Mouse (Mus musculus): Measurements from ENCODE around the gene Zcchc10.
"Not testable (repeated sequence)": the region's sequence is repeated elsewhere in the genome, so short reads cannot be mapped to it uniquely, and the experiment has no call there.

The Zcchc10 gene

DNA sequence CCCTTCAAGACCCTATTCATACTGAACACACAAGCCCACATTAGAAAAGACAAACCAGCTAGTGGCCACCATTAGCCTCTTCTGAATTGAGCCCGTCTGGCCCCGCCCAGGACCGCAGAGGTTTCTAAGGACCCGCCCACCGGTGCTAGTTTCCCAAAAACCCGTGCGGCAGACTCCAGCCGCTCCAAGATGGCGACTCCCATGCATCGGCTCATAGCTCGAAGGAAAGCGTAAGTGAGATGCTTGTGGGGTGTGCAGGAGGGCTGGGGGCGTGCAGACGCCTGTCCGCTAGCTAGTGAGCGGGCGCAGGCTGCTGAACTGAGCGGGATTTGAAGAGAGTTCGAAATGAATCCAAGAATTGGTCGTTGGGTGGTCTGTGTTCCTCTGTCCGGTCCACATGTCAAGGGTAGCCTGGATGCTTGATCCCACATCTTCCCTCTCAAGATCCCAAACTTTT, at the start of gene Zcchc10:
Zcchc10 (plus strand) TSS at position 168 of the 457 bp plus-strand sequence.
- peak; percentile 65 for DNase-seq (ENCODE audit: low spot score)

DNA sequence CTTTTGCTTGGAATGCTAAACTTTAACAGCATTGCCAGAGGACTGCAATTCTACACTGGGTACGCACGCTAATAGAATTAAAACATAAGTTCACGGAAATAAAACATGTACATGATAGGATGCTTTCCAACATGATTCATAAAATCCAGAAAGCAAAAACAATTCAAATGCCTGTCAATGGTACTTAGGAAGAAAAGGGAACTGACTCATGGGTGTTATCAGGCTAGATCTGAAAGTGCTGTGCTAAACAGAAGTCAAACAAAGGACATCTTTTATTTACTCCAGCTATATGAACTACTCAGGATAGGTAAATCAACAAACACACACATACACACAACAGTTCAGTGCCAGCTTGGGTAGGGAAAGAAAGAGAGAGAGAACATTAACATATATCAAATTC, 49.1 kb upstream of the Zcchc10 start:
- DNase-seq (ENCODE audit: low spot score) = no peak

DNA sequence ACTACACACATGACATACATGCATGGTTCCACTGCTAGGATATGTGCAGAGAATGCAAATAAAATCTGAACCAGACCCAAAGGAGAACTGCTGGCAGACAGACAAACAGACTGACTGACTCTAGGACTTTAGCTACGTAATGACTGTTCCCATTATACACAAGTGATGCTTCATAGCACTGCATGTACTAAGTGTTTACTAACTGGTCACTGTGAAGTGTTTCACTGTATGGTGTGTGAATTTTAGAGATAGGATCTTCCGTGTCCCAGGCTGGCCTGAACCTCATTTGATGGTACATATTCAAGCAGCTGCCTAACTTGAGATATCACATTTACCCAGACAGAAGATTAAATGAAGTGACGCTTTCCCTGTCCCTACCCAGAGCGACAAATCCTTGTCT, 46.1 kb upstream of the Zcchc10 start:
- no peak for DNase-seq (ENCODE audit: low spot score)

DNA sequence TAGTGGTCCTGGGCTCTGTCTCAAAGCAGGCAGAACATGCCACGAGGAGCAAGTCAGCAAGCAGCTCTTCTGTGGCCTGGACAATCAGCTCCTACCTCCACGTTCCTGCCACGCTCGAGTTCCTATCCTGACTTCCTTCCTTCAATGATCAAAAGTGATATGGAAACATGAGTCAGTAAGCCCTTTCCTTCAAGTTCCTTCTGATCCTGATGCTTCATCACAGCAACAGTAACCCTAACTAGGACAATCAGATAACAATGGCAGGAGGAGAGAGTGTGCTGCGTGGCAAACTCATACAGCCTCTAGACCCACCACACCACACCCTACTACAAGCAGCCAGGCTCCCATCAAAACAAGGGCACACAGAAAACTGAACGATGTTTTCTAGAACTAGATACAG, 38.6 kb upstream of the Zcchc10 start:
- no peak for DNase-seq (ENCODE audit: low spot score)

DNA sequence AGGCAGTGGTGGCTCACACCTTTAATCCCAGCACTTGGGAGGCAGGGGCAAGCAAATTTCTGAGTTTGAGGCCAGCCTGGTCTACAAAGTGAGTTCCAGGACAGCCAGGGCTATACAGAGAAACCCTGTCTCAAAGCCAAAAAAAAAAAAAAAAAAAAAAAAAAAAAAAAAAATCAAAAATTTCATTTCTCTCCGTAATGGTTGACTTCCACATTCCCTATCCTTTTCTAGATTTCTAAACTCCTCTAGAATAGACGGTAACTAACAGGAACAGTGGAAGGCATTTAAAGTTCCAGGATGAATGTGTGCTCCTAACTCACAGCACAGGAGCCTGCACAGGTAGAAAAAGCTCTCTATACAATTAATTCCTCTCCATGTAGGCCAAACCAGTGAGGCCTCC, 34.3 kb upstream of the Zcchc10 start:
- DNase-seq (ENCODE audit: low spot score) = not testable (repeated sequence)

DNA sequence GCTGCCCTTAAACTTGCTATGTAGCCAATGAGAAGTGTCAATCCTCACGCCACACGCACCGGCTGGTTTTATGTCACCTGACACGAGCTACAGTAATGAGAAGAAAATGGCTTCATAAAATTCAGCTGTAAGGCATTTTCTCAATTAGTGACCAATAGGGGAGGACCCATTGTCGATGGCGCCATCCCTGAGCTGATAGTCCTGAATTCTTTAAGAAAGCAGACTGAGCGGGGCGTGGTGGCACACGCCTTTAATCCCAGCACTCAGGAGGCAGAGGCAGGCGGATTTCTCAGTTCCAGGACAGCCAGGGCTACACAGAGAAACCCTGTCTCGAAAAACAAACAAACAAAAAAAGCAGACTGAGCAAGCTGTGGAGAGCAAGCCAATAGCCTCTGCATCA, 33.6 kb upstream of the Zcchc10 start:
- no peak for DNase-seq (ENCODE audit: low spot score)

GRCm38 (mm10) chr11:53294441-53294840, 30.0 kb upstream of the Zcchc10 start:
- DNase-seq (ENCODE audit: low spot score) = no peak

- DNase-seq (ENCODE audit: low spot score) = no peak
Observed at GRCm38 (mm10) chr11:53296880-53297279, 27.6 kb upstream of the Zcchc10 start.

DNA sequence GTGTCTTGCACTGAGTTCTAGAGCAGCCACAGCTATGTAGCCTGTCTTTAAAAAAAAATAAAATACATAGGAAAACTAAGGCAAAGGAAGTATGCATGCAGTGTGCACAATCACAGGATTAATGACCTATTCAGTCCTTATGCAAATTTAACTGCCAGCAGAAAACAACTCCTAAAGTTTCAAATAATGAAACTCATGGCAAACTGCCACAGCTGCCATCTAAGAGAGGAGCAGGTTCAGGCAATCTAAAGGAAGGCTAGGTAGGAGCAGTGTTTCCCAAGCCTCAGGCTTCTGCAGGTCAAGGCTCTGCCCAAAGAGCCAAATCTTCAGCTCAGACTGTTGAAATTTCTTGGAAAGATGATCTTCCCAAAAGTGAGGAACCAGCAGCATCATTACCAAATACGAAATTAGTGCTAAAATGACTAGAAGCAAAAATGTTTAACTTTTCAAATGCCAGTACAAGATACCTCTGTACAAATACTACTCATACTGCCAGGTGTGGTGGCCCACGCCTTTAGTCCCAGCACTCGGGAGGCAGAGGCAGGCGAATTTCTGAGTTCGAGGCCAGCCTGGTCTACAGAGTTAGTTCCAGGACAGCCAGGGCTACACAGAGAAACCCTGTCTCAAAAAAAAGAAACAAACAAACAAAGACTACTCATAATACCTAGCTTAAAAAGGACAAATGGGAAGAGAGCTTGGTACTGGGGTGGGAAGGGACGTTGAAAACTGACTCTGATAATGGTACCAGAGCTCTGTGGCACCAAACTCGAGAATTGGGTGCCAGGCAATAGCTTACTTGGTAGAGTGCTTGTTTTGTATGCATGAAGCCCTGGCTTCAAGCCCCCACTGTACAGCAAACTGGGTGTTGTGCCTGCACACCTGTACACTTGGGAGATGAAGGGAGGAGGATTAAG, 26.3 kb upstream of the Zcchc10 start:
- DNase-seq (ENCODE audit: low spot score) = no peak

GRCm38 (mm10) chr11:53299551-53300329, 24.7 kb upstream of the Zcchc10 start:
- DNase-seq (ENCODE audit: low spot score) = no peak

DNA sequence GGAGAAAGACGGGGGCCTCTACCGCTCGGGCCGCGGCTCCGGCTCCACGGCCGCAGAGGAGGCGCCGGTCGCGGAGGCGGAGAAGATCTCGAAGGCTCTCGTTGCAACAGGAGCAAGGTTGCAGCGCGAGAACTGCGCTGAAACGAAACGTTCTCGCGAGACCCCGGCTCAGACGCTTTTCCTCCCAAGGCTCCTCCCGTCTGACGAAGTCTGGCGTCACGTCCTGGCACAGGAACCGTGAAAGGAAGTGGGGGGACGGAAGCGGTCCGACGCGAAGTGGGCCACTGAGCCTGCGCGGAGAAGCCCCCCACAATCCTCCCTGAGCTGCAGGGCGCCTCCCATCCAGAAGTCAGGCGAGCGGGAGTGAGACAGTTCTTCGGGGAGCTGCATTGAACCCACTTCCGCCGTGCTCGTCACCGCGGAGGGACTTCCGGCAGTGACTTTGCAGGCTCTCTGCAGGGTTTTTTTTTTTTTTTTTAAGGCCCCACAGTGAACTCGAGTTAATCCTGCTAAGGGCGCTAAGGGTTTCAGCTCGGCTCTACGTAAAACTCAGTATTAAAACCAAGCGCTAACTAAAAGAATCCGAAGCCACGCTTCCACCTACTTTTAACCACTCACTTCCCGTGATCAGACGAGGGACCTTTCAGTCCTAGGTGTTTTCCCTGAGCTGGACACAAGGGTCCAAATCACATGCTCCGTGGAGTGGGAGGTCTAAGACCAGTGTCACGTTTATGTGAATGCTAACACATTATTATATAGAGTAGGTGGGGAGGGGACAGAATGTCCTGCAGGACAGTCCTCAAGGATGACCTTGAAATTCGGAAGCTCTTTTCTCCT, 23.9 kb upstream of the Zcchc10 start, which contains the start of gene Hspa4:
Hspa4 (minus strand) TSS at position 128 of the 837 bp plus-strand sequence.
- peak; percentile 88 for DNase-seq (ENCODE audit: low spot score)

DNA sequence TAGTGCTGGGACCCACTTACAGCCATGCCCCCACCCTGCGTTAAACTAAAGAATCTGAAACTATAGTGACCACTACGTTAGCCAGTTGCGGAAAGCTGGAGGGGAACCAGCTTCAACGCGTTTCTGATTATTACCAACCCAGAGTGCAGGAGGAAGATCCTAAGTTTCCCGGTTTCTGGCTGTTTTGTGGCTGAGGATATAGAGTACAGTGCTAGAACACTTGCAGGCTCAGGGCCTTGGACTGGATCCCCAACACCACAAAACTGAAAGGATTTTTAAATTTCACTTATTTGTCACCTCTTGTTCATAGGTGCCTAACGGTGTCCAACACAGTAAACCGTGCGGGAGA, 23.3 kb upstream of the Zcchc10 start:
- DNase-seq (ENCODE audit: low spot score) = no peak

GRCm38 (mm10) chr11:53304044-53304840, 20.2 kb upstream of the Zcchc10 start:
- DNase-seq (ENCODE audit: low spot score) = no peak

DNA sequence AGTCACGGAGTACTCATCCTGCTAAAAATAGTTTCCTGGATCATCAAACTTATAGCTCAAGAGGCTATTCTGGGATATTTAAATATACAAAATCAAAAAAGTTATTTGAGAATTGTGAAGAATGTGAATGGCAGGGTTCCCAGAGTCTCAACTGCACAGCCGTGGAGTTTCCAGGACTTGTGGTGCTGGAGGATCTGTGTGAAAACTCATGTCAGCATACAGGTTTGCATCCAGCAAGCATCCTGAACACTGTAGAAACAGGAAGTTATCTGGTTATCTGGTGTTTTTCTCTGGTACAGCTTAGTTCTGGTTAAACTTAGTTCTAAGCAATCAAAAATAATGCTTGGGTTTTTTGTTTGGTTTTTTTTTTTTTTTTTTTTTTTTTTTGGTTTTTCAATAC, 17.5 kb upstream of the Zcchc10 start:
- no peak for DNase-seq (ENCODE audit: low spot score)

DNA sequence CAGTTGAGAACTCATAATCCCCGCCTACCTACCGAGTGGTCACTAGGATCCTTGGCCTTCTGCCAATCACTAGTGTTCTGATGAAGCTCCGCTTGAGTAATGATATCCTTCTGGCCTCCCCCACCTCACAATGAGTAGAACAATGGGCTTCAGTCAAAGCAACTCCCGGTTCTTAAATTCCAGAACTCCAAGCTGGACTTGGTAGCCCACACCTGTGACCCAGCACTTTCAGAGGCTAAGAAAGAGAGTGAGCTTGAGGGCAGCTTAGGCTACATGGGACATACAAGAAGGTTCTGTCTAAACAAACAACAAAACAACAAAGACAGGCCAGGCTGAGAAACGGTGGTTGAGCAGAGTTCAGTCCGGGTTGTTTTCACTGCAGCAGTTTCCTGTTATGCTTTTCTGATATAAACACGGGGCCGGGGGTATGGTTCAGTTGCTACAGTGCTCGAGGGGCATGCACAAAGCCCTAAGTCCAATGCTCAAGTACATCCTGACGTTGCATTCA, 16.9 kb upstream of the Zcchc10 start:
- DNase-seq (ENCODE audit: low spot score) = no peak

DNA sequence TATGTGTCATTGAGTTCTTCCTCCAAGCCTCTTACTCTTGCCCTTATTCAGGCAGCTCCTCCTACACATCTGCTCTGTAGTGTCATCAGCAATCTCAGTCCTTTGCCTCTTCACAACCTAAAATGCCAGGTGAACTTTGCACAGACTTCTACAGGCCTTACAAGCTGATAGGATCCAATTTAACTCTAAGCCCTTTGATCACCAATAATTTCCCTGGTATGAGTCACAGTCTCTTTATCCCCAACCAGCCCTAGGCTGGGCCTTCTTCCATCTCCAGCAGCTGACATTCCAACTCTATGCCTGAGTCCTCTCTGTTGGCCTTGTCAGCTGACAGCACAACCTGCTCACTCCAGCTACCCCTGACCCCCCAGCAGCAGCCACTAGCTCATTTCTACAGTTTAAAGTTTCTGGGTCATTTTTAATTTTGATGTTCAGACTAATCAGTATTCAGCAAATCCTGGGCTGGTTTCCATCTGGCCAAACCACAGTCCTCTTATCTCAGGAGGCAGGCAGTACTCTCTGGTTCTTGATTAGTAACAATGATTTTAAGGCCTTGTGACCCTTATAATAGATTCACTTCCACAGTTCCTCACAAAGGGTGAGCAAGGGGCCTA, 16.1 kb upstream of the Zcchc10 start:
- DNase-seq (ENCODE audit: low spot score) = no peak

DNA sequence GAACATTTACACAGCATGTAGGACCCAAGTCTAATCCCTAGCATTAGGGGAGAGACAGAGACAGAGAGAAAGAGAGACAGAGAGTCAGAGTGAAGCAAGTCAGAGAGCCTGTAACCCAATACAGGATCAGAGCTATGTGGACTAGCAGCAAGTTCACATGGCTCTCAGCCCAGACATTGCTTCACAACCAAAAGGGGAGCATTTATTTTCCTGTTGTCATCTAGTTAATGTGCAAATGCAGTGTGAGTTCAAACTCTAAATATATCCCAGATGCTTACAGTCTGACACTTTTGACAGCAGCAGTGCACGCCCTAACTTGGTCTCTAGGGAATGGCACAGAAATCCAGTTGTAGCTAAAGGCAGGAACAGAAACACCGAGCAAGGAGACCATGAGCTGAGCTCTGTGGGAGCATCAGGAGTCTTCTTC, 15.6 kb upstream of the Zcchc10 start:
- DNase-seq (ENCODE audit: low spot score) = no peak

DNA sequence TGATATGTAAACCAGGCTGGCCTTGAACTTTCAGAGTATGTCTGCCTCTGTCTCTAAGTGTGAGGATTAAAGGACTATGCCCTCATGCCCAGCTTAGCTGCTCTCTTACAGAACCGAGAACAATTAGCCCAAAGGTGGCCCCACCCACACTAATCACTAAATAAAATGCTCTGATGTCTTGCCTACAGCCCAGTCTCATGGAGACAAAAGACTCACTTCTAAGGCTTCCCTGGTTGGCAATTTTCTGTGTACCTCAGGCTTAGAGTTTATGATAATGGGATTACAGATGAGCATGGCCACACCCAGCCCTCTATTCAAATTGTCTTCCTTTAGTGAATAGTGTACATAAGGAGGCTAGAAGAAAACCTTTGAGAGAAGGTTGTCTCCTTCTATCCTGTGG, 13.1 kb upstream of the Zcchc10 start:
- DNase-seq (ENCODE audit: low spot score) = no peak

- not testable (repeated sequence) for DNase-seq (ENCODE audit: low spot score)
Observed at GRCm38 (mm10) chr11:53312823-53313222, 11.7 kb upstream of the Zcchc10 start.

GRCm38 (mm10) chr11:53314770-53315173, 9.7 kb upstream of the Zcchc10 start:
- DNase-seq (ENCODE audit: low spot score) = no peak

GRCm38 (mm10) chr11:53316996-53317395, 7.5 kb upstream of the Zcchc10 start:
- DNase-seq (ENCODE audit: low spot score) = no peak
